Mouse (Mus musculus): ENCODE results near the gene Tmem200b.

The Tmem200b gene

GRCm38 (mm10) chr4:131910237-131910994 is 11.2 kb upstream of the Tmem200b start:
- no peak for DNase-seq (ENCODE audit: low spot score in 2 of 2)

- DNase-seq (ENCODE audit: low spot score in 2 of 2), result no peak
Observed at GRCm38 (mm10) chr4:131911521-131911920, 10.1 kb upstream of the Tmem200b start.

- DNase-seq (ENCODE audit: low spot score in 2 of 2), result no peak
Observed at GRCm38 (mm10) chr4:131913526-131913925, 8.0 kb upstream of the Tmem200b start.

- DNase-seq (ENCODE audit: low spot score in 2 of 2), result no peak
Observed at GRCm38 (mm10) chr4:131914046-131914643, 7.4 kb upstream of the Tmem200b start.

- DNase-seq (ENCODE audit: low spot score in 2 of 2), result no peak
Observed at GRCm38 (mm10) chr4:131914891-131915469, 6.6 kb upstream of the Tmem200b start.

GRCm38 (mm10) chr4:131915821-131916328 is 5.7 kb upstream of the Tmem200b start:
- DNase-seq (ENCODE audit: low spot score in 2 of 2), result no peak

GRCm38 (mm10) chr4:131916425-131916824 is 5.1 kb upstream of the Tmem200b start:
- DNase-seq (ENCODE audit: low spot score in 2 of 2), result peak in 1 of 2 experiments; percentile 70

- no peak for DNase-seq (ENCODE audit: low spot score in 2 of 2)
Observed at GRCm38 (mm10) chr4:131917010-131917555, 4.5 kb upstream of the Tmem200b start.

GRCm38 (mm10) chr4:131918026-131918533 is 3.5 kb upstream of the Tmem200b start:
- no peak for DNase-seq (ENCODE audit: low spot score in 2 of 2)

GRCm38 (mm10) chr4:131918711-131919500 is 2.7 kb upstream of the Tmem200b start:
- no peak for DNase-seq (ENCODE audit: low spot score in 2 of 2)

- DNase-seq (ENCODE audit: low spot score in 2 of 2), result no peak
Observed at GRCm38 (mm10) chr4:131919506-131920140, 1.9 kb upstream of the Tmem200b start.

- no peak for DNase-seq (ENCODE audit: low spot score in 2 of 2)
Observed at GRCm38 (mm10) chr4:131920141-131920594, 1.4 kb upstream of the Tmem200b start.

- DNase-seq (ENCODE audit: low spot score in 2 of 2), result no peak
Observed at GRCm38 (mm10) chr4:131920595-131921351, 798 bp upstream of the Tmem200b start.

GRCm38 (mm10) chr4:131922404-131922803 is 833 bp downstream of the Tmem200b start:
- DNase-seq (ENCODE audit: low spot score in 2 of 2), result no peak

GRCm38 (mm10) chr4:131924096-131924810 is 2.7 kb downstream of the Tmem200b start:
- DNase-seq (ENCODE audit: low spot score in 2 of 2), result no peak

- no peak for DNase-seq (ENCODE audit: low spot score in 2 of 2)
Observed at GRCm38 (mm10) chr4:131929146-131929545, 7.6 kb downstream of the Tmem200b start.

- no peak for DNase-seq (ENCODE audit: low spot score in 2 of 2)
Observed at GRCm38 (mm10) chr4:131939459-131939858, 17.9 kb downstream of the Tmem200b start.

GRCm38 (mm10) chr4:131940846-131941245 is 19.3 kb downstream of the Tmem200b start:
- DNase-seq (ENCODE audit: low spot score in 2 of 2), result no peak

- no peak for DNase-seq (ENCODE audit: low spot score in 2 of 2)
Observed at GRCm38 (mm10) chr4:131947848-131948247, 26.3 kb downstream of the Tmem200b start.

Measured in right cerebral cortex, postnatal 36 days (tissue).